Mouse (Mus musculus): ENCODE measurements at regions not wholly inside any gene's neighbourhood (a gene's known extent, or its start where the extent isn't known, plus 50 kb on each side); places are given as distances from the start of the nearest gene placed in this dataset.
"Not testable (repeated sequence)": the region's sequence is repeated elsewhere in the genome, so short reads cannot be mapped to it uniquely, and the experiment has no call there.

DNA sequence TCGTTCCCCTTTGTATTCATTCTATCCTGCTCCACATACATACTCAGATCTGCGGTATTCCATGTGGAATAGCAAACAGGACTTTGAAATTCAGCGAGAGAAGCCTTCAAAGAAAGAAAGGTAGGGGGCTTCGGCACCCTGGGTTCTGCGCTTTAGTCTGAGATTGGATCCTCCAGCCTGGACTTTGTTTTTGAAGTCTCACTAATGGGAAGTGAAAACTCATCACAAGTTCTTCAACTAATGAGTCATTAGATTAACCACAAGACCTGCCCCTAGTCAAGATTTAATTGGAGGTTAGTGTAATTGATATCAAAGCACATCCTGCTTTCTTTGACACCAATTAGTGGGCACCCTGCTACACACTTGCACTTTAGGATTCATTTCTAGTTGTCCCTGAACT lies 492.5 kb upstream of the Zfp960 start:
- no peak for DNase-seq (ENCODE audit: low spot score in 2 of 2)

DNA sequence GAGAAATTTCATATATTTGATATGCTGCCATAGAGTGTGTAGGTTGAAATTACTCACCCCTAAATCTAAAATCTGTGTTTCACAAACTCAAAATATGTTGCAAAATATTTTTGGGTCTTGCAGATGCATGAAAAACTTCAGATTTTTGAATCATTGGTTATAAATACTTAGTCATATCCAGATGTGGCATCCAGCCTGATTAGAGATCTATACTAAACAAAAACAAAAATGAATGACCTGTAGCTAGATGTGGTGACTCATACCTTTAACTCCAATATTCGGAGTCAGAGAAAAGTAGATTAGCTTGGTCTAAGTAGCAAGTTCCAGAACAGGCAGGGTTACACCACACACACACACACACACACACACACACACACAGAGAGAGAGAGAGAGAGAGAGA lies 475.1 kb upstream of the Zfp960 start:
- DNase-seq (ENCODE audit: low spot score in 2 of 2): no peak

DNA sequence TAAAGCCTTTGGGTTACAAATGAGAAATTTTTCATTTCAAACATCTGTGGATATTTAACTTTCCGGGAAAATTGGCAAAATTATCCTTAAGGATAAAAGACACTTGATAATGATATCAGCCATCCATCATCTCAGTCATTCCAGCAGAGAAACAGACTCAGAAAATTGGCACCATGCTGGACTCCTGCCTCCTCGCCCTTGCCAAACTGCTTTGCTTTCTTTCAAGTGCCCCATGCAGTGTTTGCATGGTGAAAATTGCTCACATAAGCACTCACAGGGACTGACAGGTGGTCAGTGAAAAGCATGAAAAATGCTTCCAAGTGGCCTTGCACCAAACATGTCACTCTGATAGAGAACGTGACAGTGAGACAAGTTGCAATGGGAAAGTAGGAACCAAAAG lies 464.2 kb upstream of the Zfp960 start:
- DNase-seq (ENCODE audit: low spot score in 2 of 2): no peak

DNA sequence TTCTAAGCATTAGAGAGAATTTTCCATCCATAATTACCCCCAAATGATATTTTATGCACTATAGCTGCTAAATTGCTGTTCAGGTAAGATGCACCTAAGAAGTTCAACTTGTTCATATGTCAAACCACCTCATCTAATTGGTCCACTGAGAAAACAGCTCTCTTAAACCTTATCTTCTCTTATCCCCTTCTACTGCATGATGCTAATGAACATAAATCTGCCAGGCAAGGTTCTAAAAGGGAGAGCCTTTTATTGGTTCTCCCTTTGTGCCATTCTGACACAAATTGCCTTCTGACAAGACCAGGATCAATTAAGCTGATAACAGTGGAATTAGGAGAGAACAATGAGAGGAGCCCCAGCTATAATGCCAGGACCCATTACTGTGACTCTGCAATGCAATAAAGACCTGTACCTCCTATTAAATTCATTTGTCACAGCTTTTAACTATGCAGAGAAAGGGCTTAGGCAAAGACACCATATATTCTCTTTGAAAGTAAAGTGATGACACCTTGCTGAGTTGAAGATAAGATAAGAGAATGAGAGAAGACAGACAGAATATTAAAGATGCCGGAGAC lies 451.4 kb upstream of the Zfp960 start:
- DNase-seq (ENCODE audit: low spot score in 2 of 2): no peak

DNA sequence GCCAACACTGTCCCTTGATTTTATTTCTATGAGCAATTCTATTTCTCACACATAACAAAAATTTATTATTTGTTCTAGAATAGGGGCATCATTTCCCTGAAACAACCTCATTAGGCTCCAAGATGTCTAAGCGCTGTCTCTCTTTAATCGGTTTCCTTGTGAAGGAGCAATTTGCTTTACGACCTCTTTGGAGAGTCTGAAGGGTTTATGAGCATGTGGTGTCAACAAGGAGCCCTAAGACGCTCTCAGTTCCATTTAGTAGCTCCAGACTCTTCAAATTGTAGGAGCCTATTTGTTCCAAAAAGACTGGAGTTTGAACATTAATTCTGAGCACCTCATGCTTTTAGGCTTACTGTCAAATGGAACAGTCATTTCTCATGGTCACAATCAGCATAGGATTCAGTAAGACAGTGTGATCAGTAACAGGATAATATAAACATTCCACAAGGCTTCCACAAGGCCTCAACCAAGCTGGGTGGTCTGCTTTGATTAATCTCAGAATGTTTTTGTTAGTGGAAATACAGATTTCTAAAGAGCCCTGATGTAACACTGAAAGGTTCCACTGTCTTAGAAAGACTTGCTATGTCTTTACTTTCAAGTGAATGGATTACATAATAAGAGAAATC lies 441.9 kb upstream of the Zfp960 start:
- DNase-seq (ENCODE audit: low spot score in 2 of 2): no peak

DNA sequence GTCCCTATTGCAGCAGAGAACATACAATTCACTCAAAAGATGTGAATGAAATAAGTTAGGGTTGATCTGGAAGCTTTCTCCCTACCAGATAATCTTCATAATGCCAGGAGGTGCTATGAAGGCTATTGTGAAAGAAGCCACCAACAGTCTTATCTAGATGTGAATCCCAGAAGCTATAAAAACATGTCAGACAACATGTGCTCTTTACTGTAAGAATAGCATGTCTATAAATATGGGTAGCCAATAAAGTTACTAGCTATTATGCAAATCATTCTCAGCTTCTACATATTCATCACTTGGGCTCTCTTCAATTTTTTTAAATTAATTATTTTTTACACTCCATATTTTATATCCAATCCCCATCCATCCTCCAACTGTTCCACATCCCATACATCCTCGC lies 434.1 kb upstream of the Zfp960 start:
- DNase-seq (ENCODE audit: low spot score in 2 of 2): no peak

DNA sequence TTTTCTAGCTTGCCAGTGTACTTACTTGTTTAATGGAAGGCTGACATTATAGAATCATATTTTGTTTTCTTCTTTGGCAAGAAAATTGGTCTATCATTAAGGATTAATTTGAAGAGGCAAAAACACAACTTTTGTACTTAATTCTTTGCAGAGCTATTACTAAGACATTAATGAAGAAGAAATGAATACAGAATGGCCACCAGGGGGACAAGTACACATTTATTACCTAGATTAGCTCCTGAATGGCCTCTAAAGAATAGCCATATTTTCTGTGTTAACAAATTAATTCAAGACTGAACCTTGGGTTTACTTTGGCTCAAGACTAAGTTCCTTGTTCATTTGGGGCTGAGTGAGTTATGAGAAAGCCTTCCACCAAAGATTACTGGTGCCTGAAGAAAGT lies 430.5 kb upstream of the Zfp960 start:
- no peak for DNase-seq (ENCODE audit: low spot score in 2 of 2)

DNA sequence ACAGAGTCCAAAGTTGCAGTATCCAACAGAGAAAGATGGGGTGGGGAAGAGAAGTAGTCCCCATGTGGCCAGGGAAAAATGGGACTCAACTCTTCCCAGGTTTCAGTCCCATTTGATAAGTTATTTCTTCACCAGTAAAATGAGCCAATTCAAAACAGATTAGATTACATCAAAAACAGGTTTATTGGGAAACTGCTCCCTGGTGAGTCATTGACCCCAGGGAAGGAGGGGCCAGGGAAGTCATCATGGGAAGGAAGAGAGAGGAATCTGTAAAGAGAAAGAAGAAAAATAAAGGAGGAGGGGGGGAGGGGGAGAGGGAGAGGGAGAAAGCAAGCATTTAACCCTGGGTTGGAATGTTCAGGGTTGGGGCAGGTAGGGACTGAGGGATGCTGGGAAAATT lies 426.4 kb upstream of the Zfp960 start:
- no peak for DNase-seq (ENCODE audit: low spot score in 2 of 2)

DNA sequence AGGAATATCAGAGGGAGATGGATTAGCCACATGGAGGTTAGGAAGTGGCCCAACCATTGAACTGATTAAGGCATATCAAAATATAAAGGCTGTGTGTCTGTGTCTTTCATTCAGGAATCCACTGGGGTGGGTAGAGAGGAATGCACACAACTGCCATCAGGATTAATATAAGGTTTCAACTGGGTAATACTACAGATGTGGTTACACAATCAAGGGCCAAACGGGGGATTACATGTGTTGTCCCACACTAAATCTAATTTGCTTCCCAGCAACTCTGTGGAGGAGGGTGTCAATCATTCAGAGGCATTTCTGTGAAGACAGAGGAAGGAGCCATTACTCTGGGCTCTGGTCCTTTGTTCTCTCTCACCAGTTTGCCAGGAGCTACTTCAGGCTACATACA lies 416.0 kb upstream of the Zfp960 start:
- no peak for DNase-seq (ENCODE audit: low spot score in 2 of 2)

DNA sequence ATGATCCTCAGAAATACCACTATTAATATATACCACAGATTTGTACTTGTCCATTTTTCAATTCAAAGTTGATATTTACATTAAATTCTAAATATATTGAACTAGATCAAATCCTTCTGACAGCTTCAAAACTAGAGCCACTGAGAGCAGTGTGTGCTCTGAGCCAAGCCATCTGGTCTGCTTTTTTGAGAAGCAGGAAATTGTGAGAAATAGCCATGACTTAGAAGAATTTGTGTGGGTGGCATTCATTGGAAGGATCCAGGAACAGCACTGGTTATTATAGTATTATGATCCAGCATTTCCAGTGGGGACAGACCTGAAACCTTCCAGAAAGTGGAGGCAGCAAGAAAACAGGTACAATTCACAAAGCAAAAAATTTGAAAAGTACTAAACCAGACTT lies 398.7 kb upstream of the Zfp960 start:
- no peak for DNase-seq (ENCODE audit: low spot score in 2 of 2)

DNA sequence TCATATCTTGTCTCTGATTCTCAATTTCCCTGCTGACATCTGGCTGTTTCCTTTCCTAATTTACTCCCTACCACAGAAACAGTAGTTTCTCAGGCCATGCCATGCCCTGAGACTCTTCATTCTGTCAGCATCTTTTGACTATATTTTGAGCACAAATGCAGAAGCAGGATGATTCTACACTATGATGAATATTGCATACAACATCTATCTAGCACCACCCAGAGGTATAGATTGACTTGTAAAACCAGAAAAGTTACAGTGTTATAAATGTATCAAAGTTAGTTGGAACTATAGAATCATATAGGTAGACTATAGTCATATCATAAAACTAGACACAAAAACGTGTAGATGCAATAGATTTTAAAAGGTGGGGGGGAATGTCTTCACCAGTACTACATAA lies 396.3 kb upstream of the Zfp960 start:
- DNase-seq (ENCODE audit: low spot score in 2 of 2): no peak

DNA sequence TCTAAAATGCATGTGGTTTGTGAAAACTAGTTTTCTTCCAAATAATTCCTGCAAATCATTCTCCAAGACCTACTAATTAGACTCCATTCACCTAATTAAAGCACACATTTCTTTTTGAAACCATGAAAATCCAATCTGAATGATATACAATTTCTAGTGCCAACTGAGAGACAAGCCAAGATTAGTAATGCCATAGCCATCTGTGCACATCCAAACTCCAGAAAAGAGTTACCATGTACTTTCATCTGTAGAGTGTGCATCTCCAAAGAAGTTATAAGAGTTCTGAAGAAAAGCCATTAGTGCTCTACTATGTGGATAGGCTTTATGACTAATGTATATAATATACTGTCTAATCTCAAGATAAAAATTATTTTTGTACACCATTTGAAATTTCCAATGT lies 359.7 kb upstream of the Zfp960 start:
- DNase-seq (ENCODE audit: low spot score in 2 of 2): no peak

DNA sequence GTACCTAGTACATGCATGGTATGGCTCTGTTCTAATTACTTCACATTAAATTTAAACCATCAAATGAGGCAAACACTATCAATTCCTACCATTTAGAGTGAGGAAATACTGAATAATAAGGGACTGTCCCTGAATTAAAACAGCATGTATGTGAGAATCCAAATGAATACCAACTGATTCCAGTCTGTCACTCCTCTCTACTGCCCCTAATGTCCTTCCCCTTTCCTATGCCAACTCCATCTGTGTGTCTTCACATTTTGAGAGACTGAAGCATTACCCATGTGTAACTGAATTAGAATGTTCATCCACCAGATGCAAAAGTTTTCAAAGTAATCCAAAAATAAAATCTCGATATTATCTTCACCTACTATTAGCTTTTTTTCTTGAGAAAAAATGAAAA lies 358.0 kb upstream of the Zfp960 start:
- DNase-seq (ENCODE audit: low spot score in 2 of 2): no peak

DNA sequence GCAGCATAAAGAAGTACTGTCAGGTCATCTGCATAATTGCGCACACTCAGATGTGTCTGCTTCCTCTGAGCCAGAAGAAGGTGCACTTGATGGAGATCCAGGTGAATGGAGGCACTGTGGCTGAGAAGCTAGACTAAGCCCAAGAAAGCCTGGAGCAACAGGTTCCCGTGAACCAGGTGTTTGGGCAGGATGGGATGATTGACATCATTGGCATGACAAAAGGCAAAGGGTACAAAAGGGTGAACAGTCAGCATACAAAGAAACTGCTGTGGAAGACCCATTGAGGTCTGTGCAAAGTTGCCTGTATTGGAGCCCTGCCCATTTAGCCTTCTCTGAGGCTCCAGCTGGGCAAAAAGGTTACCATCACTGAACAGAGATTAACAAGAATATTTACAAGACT lies 337.0 kb upstream of the Zfp960 start:
- no peak for DNase-seq (ENCODE audit: low spot score in 2 of 2)

DNA sequence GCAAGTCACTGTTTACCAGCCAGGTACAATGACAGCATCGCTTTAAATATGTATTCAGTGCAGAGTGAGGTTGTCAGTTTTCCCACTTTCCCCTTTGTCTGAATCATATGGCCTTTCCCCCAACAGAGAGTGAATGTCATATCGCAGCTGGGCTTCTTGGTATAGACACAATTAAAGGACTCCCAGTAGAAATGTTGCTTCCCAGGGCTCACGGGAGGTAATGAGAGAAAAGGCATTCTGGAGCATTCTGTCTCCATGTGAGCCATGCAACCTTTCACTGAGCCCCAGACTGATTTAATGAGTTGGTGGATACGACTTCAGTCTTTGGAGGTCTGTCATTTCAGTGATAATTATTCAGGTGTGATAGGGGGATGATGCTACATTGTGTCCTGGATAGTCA lies 310.8 kb upstream of the Zfp960 start:
- DNase-seq (ENCODE audit: low spot score in 2 of 2): no peak

DNA sequence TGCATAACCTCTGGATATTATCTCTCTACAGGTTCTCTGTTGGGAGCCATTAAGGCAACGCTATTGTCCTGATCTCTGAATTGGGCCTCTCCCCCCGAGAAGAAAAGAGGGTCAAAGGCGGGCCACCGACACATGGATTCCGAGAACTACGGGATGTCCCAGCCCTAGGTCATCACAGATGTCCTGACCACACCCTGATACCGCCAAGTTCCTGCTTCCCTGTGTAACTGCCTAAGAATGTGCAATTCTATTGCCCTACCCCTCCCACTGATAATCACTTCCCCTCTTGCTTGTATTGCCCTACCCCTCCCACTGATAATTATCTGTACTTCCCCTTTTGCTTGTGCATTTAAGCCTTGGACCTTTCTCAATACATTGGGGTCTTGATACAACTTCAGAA lies 293.3 kb upstream of the Zfp960 start:
- DNase-seq (ENCODE audit: low spot score in 2 of 2): not testable (repeated sequence)

DNA sequence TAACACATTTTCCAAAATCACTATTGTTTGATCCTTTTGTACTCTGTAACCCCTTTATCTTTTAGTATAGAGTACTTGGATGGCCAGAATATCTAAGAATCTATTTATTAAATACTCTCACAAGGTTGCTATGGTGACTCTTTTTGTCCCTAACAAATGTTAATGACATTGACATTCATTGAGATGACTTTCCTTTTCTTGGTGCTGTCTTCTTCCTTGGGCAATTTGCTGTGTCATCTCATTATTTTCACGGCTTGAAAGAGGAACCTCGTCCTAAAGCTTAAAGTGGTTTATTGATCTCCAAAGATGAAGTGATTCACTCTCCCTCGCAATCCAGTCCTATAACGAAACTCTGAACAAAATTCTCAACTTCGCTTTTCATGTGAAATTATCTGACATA lies 265.6 kb upstream of the Zfp960 start:
- no peak for DNase-seq (ENCODE audit: low spot score in 2 of 2)

DNA sequence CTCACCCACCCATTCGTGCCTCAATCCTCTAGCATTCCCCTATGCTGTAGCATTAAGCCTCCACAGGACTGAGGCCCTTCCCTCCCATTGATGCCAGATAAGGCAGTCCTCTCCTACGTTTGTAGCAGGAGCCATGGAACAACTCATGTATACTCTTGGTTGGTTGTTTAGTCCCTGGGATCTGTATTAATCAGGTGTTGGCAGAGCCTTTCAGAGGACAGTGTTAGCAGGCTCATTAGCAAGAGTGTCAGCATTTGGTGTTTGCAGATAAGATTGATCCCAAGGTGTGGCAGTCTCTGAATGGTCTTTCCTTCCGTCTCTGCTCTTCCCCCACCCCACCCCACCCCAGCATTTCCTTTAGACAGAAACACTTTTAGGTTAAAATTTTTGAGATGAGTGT lies 258.9 kb upstream of the Zfp960 start:
- no peak for DNase-seq (ENCODE audit: low spot score in 2 of 2)

DNA sequence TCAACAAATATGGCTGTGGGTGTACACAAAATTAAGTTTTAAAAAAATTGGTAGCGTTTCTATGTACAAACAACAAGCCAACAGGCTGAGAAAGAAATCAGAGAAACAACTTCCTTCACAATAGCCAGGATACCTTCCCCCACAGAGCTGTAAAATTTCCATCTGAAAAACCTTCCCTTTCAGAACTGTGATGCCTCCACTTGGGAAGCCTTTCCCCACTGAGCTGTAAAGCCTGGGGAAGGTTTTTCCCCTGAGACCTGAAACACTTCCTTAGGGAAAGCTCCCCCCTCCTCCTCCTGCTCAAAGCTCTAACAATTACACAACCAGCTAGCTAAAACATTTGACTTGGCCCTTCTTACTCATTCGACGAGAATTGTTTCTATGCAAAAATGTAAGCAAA lies 245.5 kb upstream of the Zfp960 start:
- DNase-seq (ENCODE audit: low spot score in 2 of 2): no peak

DNA sequence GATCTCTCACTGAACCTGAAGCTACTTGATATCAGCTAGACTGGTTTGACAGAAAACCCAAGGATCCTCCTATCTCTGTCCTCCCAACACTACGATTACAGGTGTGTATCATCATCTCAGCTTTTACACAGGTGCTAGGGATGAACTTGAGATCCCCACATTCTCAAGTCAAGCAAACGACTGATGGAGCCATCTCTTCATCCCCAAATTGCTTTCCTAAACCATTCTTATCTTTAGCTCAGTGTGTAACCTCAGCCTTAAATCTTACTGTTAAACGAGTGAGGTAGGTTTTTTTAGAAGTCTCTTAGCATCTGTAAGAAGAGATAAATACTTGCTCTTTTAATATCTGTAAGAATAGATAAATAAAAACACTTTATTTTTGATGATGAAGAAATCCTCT lies 242.2 kb upstream of the Zfp960 start:
- no peak for DNase-seq (ENCODE audit: low spot score in 2 of 2)

DNA sequence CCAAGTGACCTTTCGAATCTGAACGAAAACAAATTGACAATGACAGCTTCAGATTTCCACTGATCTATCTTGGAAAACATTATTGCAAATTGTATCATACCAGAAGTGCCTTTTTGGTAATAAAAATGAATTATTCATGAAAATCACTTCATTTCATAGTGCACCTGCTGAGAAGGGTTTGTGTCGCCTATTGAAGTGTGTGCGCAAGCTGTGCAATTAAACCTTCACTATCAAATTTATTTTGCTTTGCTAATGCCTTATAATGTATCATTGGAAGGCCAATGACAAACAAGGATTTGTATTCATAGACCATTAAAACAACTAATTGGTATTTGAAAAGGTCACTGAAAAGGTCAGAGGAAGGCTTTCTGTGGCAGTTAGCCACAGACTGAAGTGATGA lies 224.8 kb upstream of the Zfp960 start:
- no peak for DNase-seq (ENCODE audit: low spot score in 2 of 2)

DNA sequence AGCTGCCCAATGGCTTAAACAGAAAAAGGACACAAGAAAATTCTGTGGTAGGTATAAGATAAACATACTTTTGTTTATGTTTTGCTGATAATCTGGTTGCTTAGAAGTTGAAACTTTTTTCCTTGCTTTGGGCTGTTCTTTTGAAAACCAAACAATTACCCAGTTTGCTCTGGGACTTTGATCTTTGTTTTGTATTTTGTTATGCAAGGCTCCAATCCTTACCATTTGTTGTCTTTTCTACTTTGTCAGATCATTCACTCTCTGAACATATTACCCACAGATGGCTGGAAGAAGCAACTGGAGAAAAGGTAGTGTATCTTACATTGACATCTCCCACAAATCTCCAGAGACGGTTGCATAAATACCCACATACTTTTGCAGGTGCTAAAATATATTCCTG lies 203.1 kb upstream of the Zfp960 start:
- no peak for DNase-seq (ENCODE audit: low spot score in 2 of 2)

DNA sequence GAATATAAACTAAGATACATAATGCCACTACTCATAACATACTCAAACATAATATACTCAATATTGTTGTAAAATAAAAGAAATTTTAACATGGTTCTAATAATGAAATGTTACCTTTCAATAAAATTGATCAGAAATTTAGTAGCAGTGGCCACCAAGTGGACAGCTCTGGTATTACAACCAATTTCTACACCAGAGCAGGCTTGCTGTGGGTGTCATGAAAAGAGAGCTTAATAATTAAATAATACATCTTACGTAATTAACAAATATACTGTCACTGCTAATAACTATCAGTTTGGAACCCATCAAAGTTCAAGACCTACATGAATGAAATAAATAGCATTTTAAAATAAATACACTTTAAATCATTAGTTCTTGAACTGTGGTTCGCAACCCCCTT lies 163.1 kb upstream of the Zfp960 start:
- peak in 1 of 2 experiments; percentile 3 for DNase-seq (ENCODE audit: low spot score in 2 of 2)

DNA sequence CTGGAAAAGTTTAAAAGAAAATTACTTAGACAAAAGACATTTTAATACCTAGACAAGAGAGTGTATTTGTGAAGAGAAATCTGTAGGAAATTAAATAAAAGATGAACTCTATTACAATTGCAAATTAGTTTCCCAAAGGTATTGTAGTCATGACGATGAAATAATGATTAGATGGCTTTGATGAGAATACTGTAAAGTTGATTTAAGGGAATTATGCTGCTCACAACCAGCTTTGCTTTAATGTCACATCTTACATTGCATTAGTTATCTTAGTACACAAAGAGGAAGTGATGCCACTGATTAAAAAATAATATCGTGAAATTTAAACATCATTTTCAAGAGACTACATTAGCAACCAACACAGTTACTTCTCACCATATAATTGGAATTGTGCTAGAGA lies 145.7 kb upstream of the Zfp960 start:
- no peak for DNase-seq (ENCODE audit: low spot score in 2 of 2)
